Mouse (Mus musculus): ENCODE data around the gene Dcaf7. TPM values are rescaled to one million over a fixed set of nuclear protein-coding genes. Genes with fewer than 3 reads are reported as not detected.

The Dcaf7 gene
- 82.1 and 99.4 TPM in 2 replicates for polyA plus RNA-seq (2015; fragmentation: Nextera tagmentation; extraction: Ambion mirVana)

- Histone ChIP-seq H3K9ac (peak within 1 kb of the TSS; percentile 90), H3K27ac (peak within 1 kb of the TSS; percentile 86), H3K4me2 (peak within 1 kb of the TSS; percentile 81), H3K27me3 (no peaks in the 10 kb centered on the region), H3K36me3 (ENCODE audit: poor library complexity, severe bottlenecking) (no peaks in the 10 kb centered on the region), H3K4me3 (peak within 1 kb of the TSS; percentile 92), H3K4me1 (peaks cover 27% of the 10 kb centered on the region), H3K9me3 (replicated peaks) (no peaks in the 10 kb centered on the region)
- under 1% methylated on average over 65 of the region's 66 CpGs for WGBS
- ATAC-seq, result peak; percentile 98
These were observed at the start of gene Dcaf7 for GRCm38 (mm10) chr11:106036548-106037417. Dcaf7 (plus strand) TSS chr11:106036872.

- Histone ChIP-seq H3K4me3 (no peak overlapping the region), H3K4me2 (no peak overlapping the region), H3K27me3 (no peaks in the 10 kb centered on the region), H3K9me3 (replicated peaks) (no peaks in the 10 kb centered on the region), H3K36me3 (ENCODE audit: poor library complexity, severe bottlenecking) (no peaks in the 10 kb centered on the region), H3K4me1 (no peaks in the 10 kb centered on the region), H3K9ac (no peak overlapping the region), H3K27ac (no peak overlapping the region)
- no peak for ATAC-seq
- WGBS, result 81% methylated on average over 6 of the region's 6 CpGs
These were observed 49.2 kb upstream of the Dcaf7 start for GRCm38 (mm10) chr11:105987446-105987845.

- H3K4me2 ChIP-seq, result no peak overlapping the region
- no peaks in the 10 kb centered on the region for H3K27me3 ChIP-seq
- H3K9ac ChIP-seq, result no peak overlapping the region
- no peaks in the 10 kb centered on the region for H3K36me3 ChIP-seq (ENCODE audit: poor library complexity, severe bottlenecking)
- no peak for ATAC-seq
- H3K4me3 ChIP-seq, result no peak overlapping the region
- H3K9me3 ChIP-seq (replicated peaks), result no peaks in the 10 kb centered on the region
- H3K4me1 ChIP-seq, result no peaks in the 10 kb centered on the region
- 80% methylated on average over 6 of the region's 6 CpGs for WGBS
- H3K27ac ChIP-seq, result no peak overlapping the region
These were observed 47.2 kb upstream of the Dcaf7 start for GRCm38 (mm10) chr11:105989446-105989845.

- H3K9me3 ChIP-seq (replicated peaks), result no peaks in the 10 kb centered on the region
- no peak overlapping the region for H3K27ac ChIP-seq
- H3K4me1 ChIP-seq, result no peaks in the 10 kb centered on the region
- no peaks in the 10 kb centered on the region for H3K36me3 ChIP-seq (ENCODE audit: poor library complexity, severe bottlenecking)
- 65% methylated on average over 2 of the region's 2 CpGs for WGBS
- no peak for ATAC-seq
- H3K27me3 ChIP-seq, result no peaks in the 10 kb centered on the region
- H3K4me3 ChIP-seq, result no peak overlapping the region
- H3K4me2 ChIP-seq, result no peak overlapping the region
- no peak overlapping the region for H3K9ac ChIP-seq
These were observed 46.4 kb upstream of the Dcaf7 start for GRCm38 (mm10) chr11:105990231-105990630.

- Histone ChIP-seq H3K9ac (no peak within 1 kb of the TSS), H3K4me3 (no peak within 1 kb of the TSS), H3K36me3 (ENCODE audit: poor library complexity, severe bottlenecking) (no peaks in the 10 kb centered on the region), H3K27ac (no peak within 1 kb of the TSS), H3K4me1 (no peaks in the 10 kb centered on the region), H3K27me3 (no peaks in the 10 kb centered on the region), H3K4me2 (no peak within 1 kb of the TSS), H3K9me3 (replicated peaks) (no peaks in the 10 kb centered on the region)
- 100% methylated on average over 3 of the region's 3 CpGs for WGBS
- ATAC-seq, result no peak
These were observed 42.3 kb upstream of the Dcaf7 start, which contains the start of gene Ace3 for GRCm38 (mm10) chr11:105994375-105994774. Ace3 (plus strand) TSS chr11:105994675.

- H3K4me1 ChIP-seq, result no peaks in the 10 kb centered on the region
- WGBS, result 97% methylated on average over 6 of the region's 6 CpGs
- H3K9me3 ChIP-seq (replicated peaks), result no peaks in the 10 kb centered on the region
- H3K4me3 ChIP-seq, result no peak overlapping the region
- H3K9ac ChIP-seq, result no peak overlapping the region
- ATAC-seq, result no peak
- no peak overlapping the region for H3K4me2 ChIP-seq
- H3K36me3 ChIP-seq (ENCODE audit: poor library complexity, severe bottlenecking), result no peaks in the 10 kb centered on the region
- H3K27me3 ChIP-seq, result no peaks in the 10 kb centered on the region
- H3K27ac ChIP-seq, result no peak overlapping the region
These were observed 36.6 kb upstream of the Dcaf7 start for GRCm38 (mm10) chr11:106000062-106000461.

- Histone ChIP-seq H3K4me1 (0 out of 2 replicates have a peak, but pooled peaks cover 4% of the 10 kb centered on the region), H3K9me3 (replicated peaks) (no peaks in the 10 kb centered on the region), H3K36me3 (ENCODE audit: poor library complexity, severe bottlenecking) (no peaks in the 10 kb centered on the region), H3K27me3 (no peaks in the 10 kb centered on the region), H3K4me2 (no peak overlapping the region), H3K27ac (no peak overlapping the region), H3K9ac (no peak overlapping the region), H3K4me3 (no peak overlapping the region)
- WGBS, result 51% methylated on average over 4 of the region's 4 CpGs
- no peak for ATAC-seq
These were observed 35.0 kb upstream of the Dcaf7 start for GRCm38 (mm10) chr11:106001718-106002117.

GRCm38 (mm10) chr11:106004576-106004975 lies 32.1 kb upstream of the Dcaf7 start:
- Histone ChIP-seq H3K36me3 (ENCODE audit: poor library complexity, severe bottlenecking) (no peaks in the 10 kb centered on the region), H3K27ac (no peak overlapping the region), H3K4me2 (no peak overlapping the region), H3K4me3 (no peak overlapping the region), H3K27me3 (peaks cover 19% of the 10 kb centered on the region), H3K9me3 (replicated peaks) (no peaks in the 10 kb centered on the region), H3K9ac (no peak overlapping the region), H3K4me1 (peaks cover 9% of the 10 kb centered on the region; the same call in 1 of the 2 replicates)
- WGBS, result 81% methylated on average over 1 of the region's 1 CpGs
- ATAC-seq, result no peak

GRCm38 (mm10) chr11:106005970-106006369 lies 30.7 kb upstream of the Dcaf7 start:
- H3K4me1 ChIP-seq, result peaks cover 9% of the 10 kb centered on the region; the same call in 1 of the 2 replicates
- no peaks in the 10 kb centered on the region for H3K36me3 ChIP-seq (ENCODE audit: poor library complexity, severe bottlenecking)
- 43% methylated on average over 5 of the region's 5 CpGs for WGBS
- no peak overlapping the region for H3K4me2 ChIP-seq
- no peak for ATAC-seq
- H3K9ac ChIP-seq, result no peak overlapping the region
- H3K9me3 ChIP-seq (replicated peaks), result no peaks in the 10 kb centered on the region
- peaks cover 29% of the 10 kb centered on the region for H3K27me3 ChIP-seq
- no peak overlapping the region for H3K27ac ChIP-seq
- H3K4me3 ChIP-seq, result no peak overlapping the region

GRCm38 (mm10) chr11:106007821-106008220 lies 28.9 kb upstream of the Dcaf7 start, which contains the start of gene Kcnh6:
Kcnh6 (plus strand) TSS chr11:106008124.
- Histone ChIP-seq H3K9ac (peak within 1 kb of the TSS; percentile 30; the same call in 1 of the 2 replicates), H3K36me3 (ENCODE audit: poor library complexity, severe bottlenecking) (no peaks in the 10 kb centered on the region), H3K4me3 (peak within 1 kb of the TSS; percentile 13; the same call in 1 of the 2 replicates), H3K4me1 (peaks cover 10% of the 10 kb centered on the region), H3K27me3 (peaks cover 33% of the 10 kb centered on the region), H3K9me3 (replicated peaks) (no peaks in the 10 kb centered on the region), H3K4me2 (peak within 1 kb of the TSS; percentile 53), H3K27ac (no peak within 1 kb of the TSS)
- WGBS, result under 1% methylated on average over 21 of the region's 25 CpGs
- ATAC-seq, result no peak

GRCm38 (mm10) chr11:106012711-106013110 lies 24.0 kb upstream of the Dcaf7 start:
- H3K4me3 ChIP-seq, result no peak overlapping the region
- no peak overlapping the region for H3K27ac ChIP-seq
- WGBS, result 41% methylated on average over 7 of the region's 7 CpGs
- no peaks in the 10 kb centered on the region for H3K36me3 ChIP-seq (ENCODE audit: poor library complexity, severe bottlenecking)
- no peak overlapping the region for H3K9ac ChIP-seq
- H3K4me1 ChIP-seq, result peaks cover 17% of the 10 kb centered on the region
- H3K9me3 ChIP-seq (replicated peaks), result no peaks in the 10 kb centered on the region
- peaks cover 33% of the 10 kb centered on the region for H3K27me3 ChIP-seq
- no peak for ATAC-seq
- H3K4me2 ChIP-seq, result no peak overlapping the region

GRCm38 (mm10) chr11:106013556-106014225 lies 23.0 kb upstream of the Dcaf7 start:
- no peak overlapping the region for H3K4me3 ChIP-seq
- 0 out of 2 replicates have a peak, but pooled peaks have one; percentile 24 for ATAC-seq
- H3K27me3 ChIP-seq, result peaks cover 27% of the 10 kb centered on the region
- WGBS, result 58% methylated on average over 11 of the region's 11 CpGs
- no peaks in the 10 kb centered on the region for H3K9me3 ChIP-seq (replicated peaks)
- peaks cover 13% of the 10 kb centered on the region for H3K4me1 ChIP-seq
- H3K4me2 ChIP-seq, result no peak overlapping the region
- H3K36me3 ChIP-seq (ENCODE audit: poor library complexity, severe bottlenecking), result no peaks in the 10 kb centered on the region
- no peak overlapping the region for H3K27ac ChIP-seq
- H3K9ac ChIP-seq, result no peak overlapping the region
